Mouse (Mus musculus): ENCODE measurements at regions not wholly inside any gene's neighbourhood (a gene's known extent, or its start where the extent isn't known, plus 50 kb on each side); places are given as distances from the start of the nearest gene placed in this dataset.
A peak's percentile ranks its signal among the peaks of the same experiment; 100 is the strongest.

DNA sequence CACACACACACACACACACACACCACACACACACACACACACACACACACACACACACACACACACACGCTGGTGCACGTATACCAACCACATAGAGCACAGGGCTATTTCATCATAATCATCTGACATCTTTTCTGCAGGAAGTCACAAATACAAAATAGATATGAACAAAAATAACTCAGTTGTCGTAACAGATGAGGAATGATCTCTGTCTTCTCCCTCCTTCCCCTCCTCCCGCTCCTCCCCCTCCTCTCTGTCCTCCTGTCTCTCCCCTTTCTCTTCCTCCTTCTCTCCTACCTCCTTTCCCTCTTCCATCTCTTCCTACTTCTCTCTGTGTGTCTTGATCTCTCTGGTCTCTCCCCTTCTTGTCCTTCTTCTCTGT lies 85.2 kb upstream of the Bmp2k start:
- Histone ChIP-seq H3K4me2 (ENCODE audit: low read depth, low read length) (no peak overlapping the region), H3K9me3 (ENCODE audit: low read length) (no peaks in the 10 kb centered on the region), H3K36me3 (ENCODE audit: insufficient read depth, low read length) (no peaks in the 10 kb centered on the region), H3K4me3 (ENCODE audit: low read length) (no peak overlapping the region), H3K27ac (no peak overlapping the region), H3K27me3 (ENCODE audit: insufficient read depth, low read length) (no peaks in the 10 kb centered on the region), H3K9ac (replicated peaks; ENCODE audit: low read length) (no peak overlapping the region), H3K4me1 (ENCODE audit: insufficient read depth, low read length) (0 out of 2 replicates have a peak, but pooled peaks cover 3% of the 10 kb centered on the region)
- no peak for DNase-seq (ENCODE audit: low spot score)
- WGBS: 72% methylated on average over 4 of the region's 4 CpGs
- no peak for TF ChIP-seq CTCF (IDR thresholded peaks at IDR 0.05; ENCODE audit: low read depth)
- no peak for ATAC-seq

- H3K4me2 ChIP-seq (ENCODE audit: low read depth, low read length): no peak overlapping the region
- no peak for TF ChIP-seq CTCF (IDR thresholded peaks at IDR 0.05; ENCODE audit: low read depth)
These were observed 84.7 kb upstream of the Bmp2k start for GRCm38 (mm10) chr5:96912781-96913180.

DNA sequence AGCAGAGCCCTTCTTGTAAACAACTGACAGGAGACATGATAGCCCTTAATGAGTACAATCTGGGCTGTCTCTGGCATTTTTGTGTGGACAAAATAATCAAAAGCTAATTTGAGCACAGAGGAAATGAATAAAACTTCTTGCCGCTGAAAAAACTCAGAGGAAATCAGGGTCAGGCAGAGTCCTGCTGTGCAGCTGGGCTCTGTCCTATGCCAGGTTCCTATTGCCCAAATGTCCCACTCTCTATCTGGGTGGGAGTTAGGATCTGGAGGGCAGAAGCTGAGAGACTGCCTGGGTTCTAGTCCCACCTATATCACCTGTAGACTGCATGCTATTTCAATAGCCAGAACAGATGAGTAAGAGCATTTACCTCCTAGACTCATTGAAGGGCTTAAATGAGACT lies 83.8 kb upstream of the Bmp2k start:
- Histone ChIP-seq H3K4me1 (ENCODE audit: insufficient read depth, low read length) (0 out of 2 replicates have a peak, but pooled peaks cover 10% of the 10 kb centered on the region), H3K36me3 (ENCODE audit: insufficient read depth, low read length) (no peaks in the 10 kb centered on the region), H3K4me3 (ENCODE audit: low read length) (no peak overlapping the region), H3K9me3 (ENCODE audit: low read length) (no peaks in the 10 kb centered on the region), H3K9ac (replicated peaks; ENCODE audit: low read length) (no peak overlapping the region), H3K27me3 (ENCODE audit: insufficient read depth, low read length) (no peaks in the 10 kb centered on the region), H3K27ac (no peak overlapping the region), H3K4me2 (ENCODE audit: low read depth, low read length) (no peak overlapping the region)
- DNase-seq (ENCODE audit: low spot score) (no peak), ATAC-seq (no peak)
- no peak for TF ChIP-seq CTCF (IDR thresholded peaks at IDR 0.05; ENCODE audit: low read depth)
- WGBS: 64% methylated on average over 1 of the region's 1 CpGs

More at GRCm38 (mm10) chr5:96912781-96913180, 84.7 kb upstream of the Bmp2k start:
- Histone ChIP-seq H3K9me3 (ENCODE audit: low read length) (no peaks in the 10 kb centered on the region), H3K27me3 (ENCODE audit: insufficient read depth, low read length) (no peaks in the 10 kb centered on the region), H3K4me1 (ENCODE audit: insufficient read depth, low read length) (0 out of 2 replicates have a peak, but pooled peaks cover 6% of the 10 kb centered on the region), H3K4me3 (ENCODE audit: low read length) (no peak overlapping the region), H3K9ac (replicated peaks; ENCODE audit: low read length) (no peak overlapping the region), H3K36me3 (ENCODE audit: insufficient read depth, low read length) (no peaks in the 10 kb centered on the region), H3K27ac (no peak overlapping the region; the same call in 1 of the 2 replicates)
- ATAC-seq (no peak), DNase-seq (ENCODE audit: low spot score) (no peak)
- 82% methylated on average over 4 of the region's 4 CpGs for WGBS

DNA sequence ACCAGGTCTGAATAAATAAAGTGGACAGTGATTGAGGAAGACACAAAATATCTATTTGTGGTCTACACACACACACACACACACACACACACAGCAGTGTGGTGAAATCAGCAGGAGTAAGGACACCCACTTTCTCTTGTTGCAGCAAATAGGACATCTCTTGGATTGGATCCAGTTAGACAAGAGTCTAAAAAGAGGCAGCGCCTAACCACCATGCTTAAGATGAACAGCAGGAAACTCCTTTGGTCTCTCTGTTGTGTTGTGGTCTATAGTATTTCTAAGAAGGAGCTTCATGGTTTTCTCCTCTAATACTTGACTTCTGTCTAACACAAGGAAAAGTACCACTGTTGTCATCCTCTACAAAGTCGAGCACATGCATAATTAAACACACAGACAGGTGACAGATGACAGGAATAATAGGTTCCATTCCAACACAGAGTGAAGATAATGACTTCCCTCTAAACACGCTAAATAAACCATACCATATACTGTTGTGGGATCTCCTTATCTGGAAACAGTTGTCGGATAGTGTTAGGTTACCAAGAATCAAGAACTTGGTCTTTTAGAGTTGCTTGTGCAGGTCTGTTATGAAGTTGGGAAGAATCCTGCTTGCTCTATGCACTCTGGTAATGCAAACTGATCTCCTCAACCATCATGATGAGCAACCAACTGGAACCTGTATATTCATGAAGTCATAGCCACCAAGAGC lies 82.6 kb upstream of the Bmp2k start:
- WGBS: 80% methylated on average over 4 of the region's 4 CpGs
- H3K36me3 ChIP-seq (ENCODE audit: insufficient read depth, low read length): no peaks in the 10 kb centered on the region
- no peak overlapping the region for H3K4me2 ChIP-seq (ENCODE audit: low read depth, low read length)
- no peak overlapping the region for H3K4me3 ChIP-seq (ENCODE audit: low read length)
- TF ChIP-seq CTCF (IDR thresholded peaks at IDR 0.05; ENCODE audit: low read depth): no peak
- H3K9ac ChIP-seq (replicated peaks; ENCODE audit: low read length): no peak overlapping the region
- 0 out of 2 replicates have a peak, but pooled peaks cover 10% of the 10 kb centered on the region for H3K4me1 ChIP-seq (ENCODE audit: insufficient read depth, low read length)
- ATAC-seq (no peak), DNase-seq (ENCODE audit: low spot score) (no peak)
- no peaks in the 10 kb centered on the region for H3K9me3 ChIP-seq (ENCODE audit: low read length)
- no peaks in the 10 kb centered on the region for H3K27me3 ChIP-seq (ENCODE audit: insufficient read depth, low read length)
- no peak overlapping the region for H3K27ac ChIP-seq

DNA sequence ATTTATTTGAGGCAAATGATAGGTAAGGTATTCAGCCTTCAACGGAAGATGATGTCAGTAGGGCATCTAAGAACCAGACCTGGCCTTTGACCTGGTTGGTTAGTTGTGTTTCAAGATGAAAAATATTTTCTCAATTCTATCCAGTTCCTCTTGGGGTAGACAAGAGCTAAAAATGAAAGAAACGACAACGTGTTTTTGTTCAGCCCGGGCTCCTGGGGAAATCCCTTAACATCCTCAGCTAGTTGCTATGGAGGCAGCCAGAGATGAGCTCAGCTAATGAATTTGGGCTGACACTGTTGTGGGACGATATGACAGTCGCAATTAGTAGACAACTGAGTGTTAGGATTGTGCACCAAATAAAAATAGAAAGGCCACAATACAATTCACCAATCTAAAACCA lies 80.6 kb upstream of the Bmp2k start:
- Histone ChIP-seq H3K4me3 (ENCODE audit: low read length) (no peak overlapping the region), H3K4me2 (ENCODE audit: low read depth, low read length) (no peak overlapping the region), H3K9me3 (ENCODE audit: low read length) (no peaks in the 10 kb centered on the region), H3K27ac (peak overlapping the region; percentile 51), H3K27me3 (ENCODE audit: insufficient read depth, low read length) (no peaks in the 10 kb centered on the region), H3K36me3 (ENCODE audit: insufficient read depth, low read length) (no peaks in the 10 kb centered on the region), H3K4me1 (ENCODE audit: insufficient read depth, low read length) (0 out of 2 replicates have a peak, but pooled peaks cover 10% of the 10 kb centered on the region), H3K9ac (replicated peaks; ENCODE audit: low read length) (no peak overlapping the region)
- TF ChIP-seq CTCF (IDR thresholded peaks at IDR 0.05; ENCODE audit: low read depth): peak; percentile 49
- DNase-seq (ENCODE audit: low spot score): peak; percentile 77
- ATAC-seq: peak; percentile 83
- 28% methylated on average over 6 of the region's 6 CpGs for WGBS

- DNase-seq (ENCODE audit: low spot score): peak; percentile 80
- no peak for TF ChIP-seq CTCF (IDR thresholded peaks at IDR 0.05; ENCODE audit: low read depth)
- no peak overlapping the region for H3K4me3 ChIP-seq (ENCODE audit: low read length)
- H3K4me1 ChIP-seq (ENCODE audit: insufficient read depth, low read length): 0 out of 2 replicates have a peak, but pooled peaks cover 10% of the 10 kb centered on the region
- H3K27me3 ChIP-seq (ENCODE audit: insufficient read depth, low read length): no peaks in the 10 kb centered on the region
- H3K4me2 ChIP-seq (ENCODE audit: low read depth, low read length): peak overlapping the region; percentile 3; the same call in 1 of the 2 replicates
- ATAC-seq: peak; percentile 87
- no peaks in the 10 kb centered on the region for H3K9me3 ChIP-seq (ENCODE audit: low read length)
- no peaks in the 10 kb centered on the region for H3K36me3 ChIP-seq (ENCODE audit: insufficient read depth, low read length)
- no peak overlapping the region for H3K9ac ChIP-seq (replicated peaks; ENCODE audit: low read length)
- 30% methylated on average over 10 of the region's 10 CpGs for WGBS
- peak overlapping the region; percentile 51 for H3K27ac ChIP-seq
These were observed 79.8 kb upstream of the Bmp2k start for GRCm38 (mm10) chr5:96917596-96918258.

DNA sequence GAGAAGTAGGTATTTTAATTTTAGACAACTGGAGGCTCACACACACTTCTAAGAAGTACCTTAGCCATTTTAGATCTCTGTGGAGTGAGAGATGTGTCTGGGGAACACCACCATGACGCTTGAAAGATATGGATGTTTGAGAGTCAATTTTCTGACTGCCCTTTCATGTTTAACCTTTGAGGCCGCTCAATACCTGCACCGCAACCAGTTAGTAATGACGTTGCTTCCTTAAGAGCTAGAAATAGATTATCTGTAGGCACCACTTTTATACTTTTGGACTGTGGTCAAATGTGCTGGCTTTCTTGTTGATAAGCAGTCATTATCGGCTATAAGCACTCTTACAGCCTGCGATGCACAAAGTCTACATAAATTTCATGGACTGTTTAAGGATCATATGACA lies 78.3 kb upstream of the Bmp2k start:
- Histone ChIP-seq H3K4me2 (ENCODE audit: low read depth, low read length) (no peak overlapping the region), H3K27me3 (ENCODE audit: insufficient read depth, low read length) (no peaks in the 10 kb centered on the region), H3K27ac (no peak overlapping the region), H3K9me3 (ENCODE audit: low read length) (no peaks in the 10 kb centered on the region), H3K4me1 (ENCODE audit: insufficient read depth, low read length) (0 out of 2 replicates have a peak, but pooled peaks cover 10% of the 10 kb centered on the region), H3K9ac (replicated peaks; ENCODE audit: low read length) (no peak overlapping the region), H3K4me3 (ENCODE audit: low read length) (no peak overlapping the region), H3K36me3 (ENCODE audit: insufficient read depth, low read length) (no peaks in the 10 kb centered on the region)
- no peak for TF ChIP-seq CTCF (IDR thresholded peaks at IDR 0.05; ENCODE audit: low read depth)
- WGBS: 88% methylated on average over 6 of the region's 6 CpGs
- ATAC-seq: no peak
- no peak for DNase-seq (ENCODE audit: low spot score)
